ENCODE assay signal across 8 mouse cellular contexts in the genomic region with DNA sequence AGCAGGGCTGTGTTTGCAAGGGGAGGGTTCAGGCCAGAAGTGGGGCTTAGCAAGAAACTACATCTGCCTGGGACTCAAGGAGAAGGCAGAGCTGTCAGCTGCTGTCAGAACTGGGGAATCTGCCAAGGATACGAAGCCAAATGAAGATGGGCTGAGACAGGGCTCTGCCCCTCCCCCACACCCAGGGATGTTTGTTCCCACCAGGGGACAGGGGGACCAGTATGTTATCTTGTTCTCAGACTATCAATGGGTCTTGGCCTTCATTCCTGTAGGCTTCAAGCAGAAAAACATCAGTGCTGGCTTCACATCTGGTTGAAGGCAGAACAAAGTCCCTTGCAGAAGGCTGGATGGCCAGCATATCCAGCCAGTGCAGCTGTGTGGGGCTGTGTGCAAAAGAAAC. TPM values are rescaled to one million over a fixed set of nuclear protein-coding genes. Genes with fewer than 3 reads are reported as not detected.
DNase-seq lines count a peak whose midpoint lies in the region; ATAC-seq lines count a peak whose summit lies in the region.
"Had no signal": no experiment of that assay in that cellular context is flagged by ENCODE, and none has a peak within 500 bp of the region (broad histone marks: within the 10 kb centered on the region; RNA-seq: fewer than 3 reads in every experiment).

No protein-coding gene starts in this region.

- ATAC-seq in kidney, embryonic 14.5 days (ENCODE audit: low FRiP score, low TSS enrichment): no peak
- peak; percentile 66 for ATAC-seq in intestine, embryonic 15.5 days
- ATAC-seq in erythroblast, adult 5-6 weeks (replicated peaks; ENCODE audit: low FRiP score, poor library complexity, severe bottlenecking): no peak

- H3K36me3 ChIP-seq in kidney, embryonic 14.5 days (ENCODE audit: control insufficient read depth, insufficient read depth, low read length): no peaks in the 10 kb centered on the region
- H3K36me3 ChIP-seq in intestine, embryonic 15.5 days: no peaks in the 10 kb centered on the region
- H3K36me3 ChIP-seq: liver, embryonic 13.5 days had no signal

- DNase-seq in kidney, postnatal 10 days: peak; percentile 79
- peak; percentile 71 to 78 for DNase-seq in gastrocnemius, adult 8-10 months (ENCODE audit: low spot score in 2 of 2)
- DNase-seq in lung, postnatal 25 days (ENCODE audit: low spot score): peak; percentile 37
- DNase-seq in spleen, adult 12 weeks (ENCODE audit: low spot score): no peak
- DNase-seq: liver, embryonic 13.5 days had no signal

- no peak overlapping the region for H3K4me2 ChIP-seq in kidney, embryonic 14.5 days (replicated peaks; ENCODE audit: low read depth, low read length)
- H3K4me2 ChIP-seq in intestine, embryonic 15.5 days (replicated peaks): no peak overlapping the region
- H3K4me2 ChIP-seq: liver, embryonic 13.5 days had no signal

- H3K4me1 ChIP-seq in kidney, embryonic 14.5 days (ENCODE audit: control insufficient read depth, insufficient read depth, low read length): 0 out of 2 replicates have a peak, but pooled peaks cover 4% of the 10 kb centered on the region
- H3K4me1 ChIP-seq in intestine, embryonic 15.5 days (replicated peaks): peaks cover 5% of the 10 kb centered on the region; the same call in 1 of the 2 replicates
- H3K4me1 ChIP-seq: liver, embryonic 13.5 days had no signal

- no peaks in the 10 kb centered on the region for H3K27me3 ChIP-seq in kidney, embryonic 14.5 days (ENCODE audit: control insufficient read depth, insufficient read depth, low read length)
- H3K27me3 ChIP-seq in intestine, embryonic 15.5 days (replicated peaks): no peaks in the 10 kb centered on the region
- H3K27me3 ChIP-seq: liver, embryonic 13.5 days had no signal

- H3K4me3 ChIP-seq in kidney, embryonic 14.5 days (ENCODE audit: low read length): no peak overlapping the region
- no peak overlapping the region for H3K4me3 ChIP-seq in intestine, embryonic 15.5 days (replicated peaks)
- H3K4me3 ChIP-seq: liver, embryonic 13.5 days had no signal

- H3K27ac ChIP-seq in kidney, embryonic 14.5 days (ENCODE audit: low read depth, low read length): no peak overlapping the region
- no peak overlapping the region for H3K27ac ChIP-seq in intestine, embryonic 15.5 days
- H3K27ac ChIP-seq: liver, embryonic 13.5 days had no signal

- no peak overlapping the region for H3K9ac ChIP-seq in kidney, embryonic 14.5 days (ENCODE audit: low read depth, low read length)
- H3K9ac ChIP-seq in intestine, embryonic 15.5 days: no peak overlapping the region
- H3K9ac ChIP-seq: liver, embryonic 13.5 days had no signal

- no peaks in the 10 kb centered on the region for H3K9me3 ChIP-seq in kidney, embryonic 14.5 days (ENCODE audit: control insufficient read depth, low read length)
- no peaks in the 10 kb centered on the region for H3K9me3 ChIP-seq in intestine, embryonic 15.5 days
- H3K9me3 ChIP-seq: liver, embryonic 13.5 days had no signal

- WGBS in kidney, embryonic 14.5 days: 52% methylated on average over 1 of the region's 1 CpGs
- 25% methylated on average over 1 of the region's 1 CpGs for WGBS in intestine, embryonic 15.5 days

RNA-seq across cellular contexts. Expression of a gene that starts 45.8 kb away (rescaled TPM):
- 8.3 and 13.1 TPM in 2 replicates for polyA plus RNA-seq in kidney, embryonic 14.5 days (2014; fragmentation: Nextera tagmentation; extraction: Ambion mirVana)
- total RNA-seq in gastrocnemius, adult 8-10 months (2022): 10 to 100 TPM; 14.6 to 20.0 (median 17.2) TPM
- polyA plus RNA-seq in intestine, embryonic 15.5 days (2015; fragmentation: Nextera tagmentation; extraction: Ambion mirVana): 13.2 and 13.8 TPM in 2 replicates
- total RNA-seq in erythroblast, adult 5-6 weeks (2015; ENCODE audit: low replicate concordance): 14.2 and 22.1 TPM in 2 replicates
- 7.4 and 14.2 TPM in 2 replicates for total RNA-seq in erythroblast, adult 5-6 weeks (2017; ENCODE audit: low replicate concordance)

RNA-seq across cellular contexts. Expression of a gene that starts 50.9 kb away (rescaled TPM):
- 7.0 and 8.6 TPM in 2 replicates for polyA plus RNA-seq in kidney, embryonic 14.5 days (2014; fragmentation: Nextera tagmentation; extraction: Ambion mirVana)
- 10 to 100 TPM; 19.9 to 34.2 (median 25.1) TPM for total RNA-seq in gastrocnemius, adult 8-10 months (2022)
- polyA plus RNA-seq in intestine, embryonic 15.5 days (2015; fragmentation: Nextera tagmentation; extraction: Ambion mirVana): 47.2 and 48.2 TPM in 2 replicates
- total RNA-seq in erythroblast, adult 5-6 weeks (2015; ENCODE audit: low replicate concordance): not detected in 2 replicates
- total RNA-seq in erythroblast, adult 5-6 weeks (2017; ENCODE audit: low replicate concordance): not detected in 2 replicates

RNA-seq across cellular contexts. Expression of a gene that starts 53.8 kb away (rescaled TPM):
- 7.9 and 10.2 TPM in 2 replicates for polyA plus RNA-seq in kidney, embryonic 14.5 days (2014; fragmentation: Nextera tagmentation; extraction: Ambion mirVana)
- 1 to 10 TPM; 1.2 to 1.9 (median 1.4) TPM for total RNA-seq in gastrocnemius, adult 8-10 months (2022)
- polyA plus RNA-seq in intestine, embryonic 15.5 days (2015; fragmentation: Nextera tagmentation; extraction: Ambion mirVana): 8.1 and 8.5 TPM in 2 replicates
- 0.42 and 2.1 TPM in 2 replicates for total RNA-seq in erythroblast, adult 5-6 weeks (2015; ENCODE audit: low replicate concordance)
- 2.0 and 4.3 TPM in 2 replicates for total RNA-seq in erythroblast, adult 5-6 weeks (2017; ENCODE audit: low replicate concordance)

Comparison
In these comparisons a context has a peak if more than half of its experiments do, and no peak if none do; other contexts are left out.
1. RNA of a gene that starts 50.9 kb away (total RNA-seq): 19.9 to 34.2 TPM in gastrocnemius, adult 8-10 months; not detected in erythroblast, adult 5-6 weeks; every median in the first group is over 10 times any median in the second.